Mouse (Mus musculus) left cerebral cortex, adult 8-10 months (tissue): Measurements from ENCODE around the gene Gtdc1. TPM values are rescaled to one million over a fixed set of nuclear protein-coding genes. Genes with fewer than 3 reads are reported as not detected.

Experiments
- DNase-seq, 2 experiments: peaks; one replicate each; pipeline ENCODE4 v3.0.0; 2022; ENCODE audit warnings: low spot score in 2 of 2
- total RNA-seq, 4 experiments: library from RNA; stranded (reverse); gene quantifications; 2 replicates each; pipeline ENCODE4 v1.2.4; 2022

Gtdc1 gene
- total RNA-seq, 4 experiments from 2014 or later, result 72.7 to 102 (median 92.4) TPM

GRCm38 (mm10) chr2:44594276-44594675 lies 333.2 kb downstream of the Gtdc1 start:
- no peak for DNase-seq

- DNase-seq, result no peak
Observed at GRCm38 (mm10) chr2:44590881-44591280, 336.6 kb downstream of the Gtdc1 start.

- DNase-seq, result no peak
Observed at GRCm38 (mm10) chr2:44584061-44584460, 343.4 kb downstream of the Gtdc1 start.

GRCm38 (mm10) chr2:44583491-44583890 lies 344.0 kb downstream of the Gtdc1 start:
- no peak for DNase-seq

- DNase-seq, result no peak
Observed at GRCm38 (mm10) chr2:44571810-44572209, 355.6 kb downstream of the Gtdc1 start.

GRCm38 (mm10) chr2:44571156-44571555 lies 356.3 kb downstream of the Gtdc1 start:
- DNase-seq, result no peak

GRCm38 (mm10) chr2:44569140-44569952 lies 358.1 kb downstream of the Gtdc1 start:
- no peak for DNase-seq

GRCm38 (mm10) chr2:44564776-44565692 lies 362.4 kb downstream of the Gtdc1 start:
- peak in 1 of 2 experiments; percentile 61 for DNase-seq

GRCm38 (mm10) chr2:44561789-44562188 lies 365.7 kb downstream of the Gtdc1 start:
- DNase-seq, result no peak

- no peak for DNase-seq
Observed at GRCm38 (mm10) chr2:44559242-44559944, 368.1 kb downstream of the Gtdc1 start.

GRCm38 (mm10) chr2:44557669-44558281 lies 369.7 kb downstream of the Gtdc1 start:
- peak in 1 of 2 experiments; percentile 25 for DNase-seq

GRCm38 (mm10) chr2:44556861-44557592 lies 370.4 kb downstream of the Gtdc1 start:
- peak in 1 of 2 experiments; percentile 72 for DNase-seq

GRCm38 (mm10) chr2:44554716-44555115 lies 372.7 kb downstream of the Gtdc1 start:
- no peak for DNase-seq

- no peak for DNase-seq
Observed at GRCm38 (mm10) chr2:44549311-44549710, 378.1 kb downstream of the Gtdc1 start.

GRCm38 (mm10) chr2:44542775-44543174 lies 384.7 kb downstream of the Gtdc1 start:
- DNase-seq, result no peak

GRCm38 (mm10) chr2:44541726-44542125 lies 385.7 kb downstream of the Gtdc1 start:
- no peak for DNase-seq

- DNase-seq, result no peak
Observed at GRCm38 (mm10) chr2:44540881-44541280, 386.6 kb downstream of the Gtdc1 start.

GRCm38 (mm10) chr2:44539121-44539634 lies 388.3 kb downstream of the Gtdc1 start:
- no peak for DNase-seq

GRCm38 (mm10) chr2:44538135-44538534 lies 389.3 kb downstream of the Gtdc1 start:
- DNase-seq, result no peak

GRCm38 (mm10) chr2:44535760-44536159 lies 391.7 kb downstream of the Gtdc1 start:
- no peak for DNase-seq
